In genomic region chr7:45638623-45639401, GRCm38 (mm10) we compare ENCODE assay signal across 8 mouse cellular contexts. TPM values are rescaled to one million over a fixed set of nuclear protein-coding genes. Genes with fewer than 3 reads are reported as not detected.
A peak's percentile ranks its signal among the peaks of the same experiment; 100 is the strongest.
DNase-seq lines count a peak whose midpoint lies in the region; ATAC-seq and TF ChIP-seq lines count a peak whose summit lies in the region.

No protein-coding gene starts in this region.

- H3K4me3 ChIP-seq in forebrain, embryonic 14.5 days (ENCODE audit: low read depth, low read length) = peak overlapping the region; percentile 19
- no peak overlapping the region; the same call in 1 of the 2 replicates for H3K4me3 ChIP-seq in heart, postnatal 0 days (ENCODE audit: low read depth, low read length)
- H3K4me3 ChIP-seq in liver, embryonic 11.5 days (ENCODE audit: low read depth, low read length) = 0 out of 2 replicates have a peak overlapping the region, but pooled peaks have one; percentile 12
- H3K4me3 ChIP-seq in neural tube, embryonic 13.5 days = peak overlapping the region; percentile 33

- DNase-seq in thymus, postnatal 0 days (ENCODE audit: low spot score) = peak; percentile 52
- DNase-seq in thymus, postnatal 14 days = no peak
- peak; percentile 100 for DNase-seq in forebrain, embryonic 14.5 days (ENCODE audit: low spot score)
- DNase-seq in heart, postnatal 0 days (ENCODE audit: low spot score) = peak; percentile 97
- peak; percentile 91 to 95 for DNase-seq in kidney, postnatal 36 days
- peak; percentile 71 for DNase-seq in liver, embryonic 11.5 days (ENCODE audit: low spot score)
- DNase-seq in urinary bladder, postnatal 14 days (ENCODE audit: low spot score) = peak; percentile 93

- H3K27ac ChIP-seq in forebrain, embryonic 14.5 days (ENCODE audit: low read depth, low read length) = no peak overlapping the region
- no peak overlapping the region for H3K27ac ChIP-seq in heart, postnatal 0 days (ENCODE audit: low read depth)
- no peak overlapping the region for H3K27ac ChIP-seq in liver, embryonic 11.5 days (ENCODE audit: low read depth, low read length)
- 0 out of 2 replicates have a peak overlapping the region, but pooled peaks have one; percentile 34 for H3K27ac ChIP-seq in neural tube, embryonic 13.5 days (replicated peaks)

- H3K27me3 ChIP-seq in forebrain, embryonic 14.5 days (replicated peaks; ENCODE audit: control insufficient read depth, insufficient read depth, low read length) = no peaks in the 10 kb centered on the region
- H3K27me3 ChIP-seq in heart, postnatal 0 days (ENCODE audit: control insufficient read depth, insufficient read depth, low read length) = no peaks in the 10 kb centered on the region
- H3K27me3 ChIP-seq in liver, embryonic 11.5 days (replicated peaks; ENCODE audit: control insufficient read depth, insufficient read depth, low read length) = no peaks in the 10 kb centered on the region; the same call in 1 of the 2 replicates
- H3K27me3 ChIP-seq in neural tube, embryonic 13.5 days = no peaks in the 10 kb centered on the region

- H3K9ac ChIP-seq in forebrain, embryonic 14.5 days (ENCODE audit: low read length) = peak overlapping the region; percentile 38; the same call in 1 of the 2 replicates
- no peak overlapping the region for H3K9ac ChIP-seq in heart, postnatal 0 days (replicated peaks; ENCODE audit: low read depth, low read length)
- H3K9ac ChIP-seq in liver, embryonic 11.5 days (ENCODE audit: low read depth, low read length) = no peak overlapping the region
- H3K9ac ChIP-seq in neural tube, embryonic 13.5 days = peak overlapping the region; percentile 60

- H3K36me3 ChIP-seq in forebrain, embryonic 14.5 days (ENCODE audit: control insufficient read depth, insufficient read depth, low read length) = no peaks in the 10 kb centered on the region; the same call in 1 of the 2 replicates
- H3K36me3 ChIP-seq in heart, postnatal 0 days (replicated peaks; ENCODE audit: control insufficient read depth, insufficient read depth, low read length) = peaks cover 18% of the 10 kb centered on the region
- H3K36me3 ChIP-seq in liver, embryonic 11.5 days (ENCODE audit: control insufficient read depth, insufficient read depth, low read length) = peaks cover 6% of the 10 kb centered on the region; the same call in 1 of the 2 replicates
- H3K36me3 ChIP-seq in neural tube, embryonic 13.5 days = peaks cover 9% of the 10 kb centered on the region

- TF ChIP-seq CTCF in heart, postnatal 0 days (IDR thresholded peaks at IDR 0.05; ENCODE audit: low read depth) = no peak

- no peaks in the 10 kb centered on the region for H3K9me3 ChIP-seq in forebrain, embryonic 14.5 days (replicated peaks; ENCODE audit: control insufficient read depth, low read length)
- H3K9me3 ChIP-seq in heart, postnatal 0 days (replicated peaks; ENCODE audit: control insufficient read depth, low read length) = no peaks in the 10 kb centered on the region
- H3K9me3 ChIP-seq in liver, embryonic 11.5 days (ENCODE audit: control insufficient read depth, low read length) = no peaks in the 10 kb centered on the region
- H3K9me3 ChIP-seq in neural tube, embryonic 13.5 days = no peaks in the 10 kb centered on the region

- ATAC-seq in forebrain, embryonic 14.5 days = peak; percentile 89
- peak; percentile 80 for ATAC-seq in heart, postnatal 0 days (ENCODE audit: insufficient read depth, low read depth)
- peak; percentile 71 for ATAC-seq in liver, embryonic 11.5 days (replicated peaks; ENCODE audit: low FRiP score)
- ATAC-seq in neural tube, embryonic 13.5 days (ENCODE audit: low read depth) = peak; percentile 82

- H3K4me1 ChIP-seq in forebrain, embryonic 14.5 days (ENCODE audit: control insufficient read depth, insufficient read depth, low read length) = peaks cover 11% of the 10 kb centered on the region
- peaks cover 40% of the 10 kb centered on the region for H3K4me1 ChIP-seq in heart, postnatal 0 days (ENCODE audit: control insufficient read depth, insufficient read depth)
- peaks cover 11% of the 10 kb centered on the region; the same call in 1 of the 2 replicates for H3K4me1 ChIP-seq in liver, embryonic 11.5 days (replicated peaks; ENCODE audit: control insufficient read depth, insufficient read depth, low read length)
- H3K4me1 ChIP-seq in neural tube, embryonic 13.5 days (replicated peaks) = peaks cover 32% of the 10 kb centered on the region

- no peak for TF ChIP-seq EP300 in heart, postnatal 0 days (IDR thresholded peaks at IDR 0.05; ENCODE audit: low read depth)

- H3K4me2 ChIP-seq in forebrain, embryonic 14.5 days (ENCODE audit: low read length) = peak overlapping the region; percentile 48
- peak overlapping the region; percentile 4; the same call in 1 of the 2 replicates for H3K4me2 ChIP-seq in heart, postnatal 0 days (ENCODE audit: low read depth, low read length)
- H3K4me2 ChIP-seq in liver, embryonic 11.5 days = peak overlapping the region; percentile 46
- H3K4me2 ChIP-seq in neural tube, embryonic 13.5 days = peak overlapping the region; percentile 59

- whole genome bisulfite sequencing in forebrain, embryonic 14.5 days = 18% methylated on average over 29 of the region's 29 CpGs
- WGBS in heart, postnatal 0 days = 38% methylated on average over 29 of the region's 29 CpGs
- 48% methylated on average over 29 of the region's 29 CpGs for WGBS in liver, embryonic 11.5 days
- WGBS in neural tube, embryonic 13.5 days = 21% methylated on average over 29 of the region's 29 CpGs

RNA-seq across cellular contexts. Expression of gene Mamstr, which starts 1.0 kb away (rescaled TPM):
- polyA plus RNA-seq in thymus, postnatal 0 days (2015; fragmentation: Nextera tagmentation; extraction: Ambion mirVana) = 1.6 and 1.9 TPM in 2 replicates
- 1.3 and 1.9 TPM in 2 replicates for polyA plus RNA-seq in forebrain, embryonic 14.5 days (2014; fragmentation: Nextera tagmentation; extraction: Ambion mirVana)
- 5.6 and 6.5 TPM in 2 replicates for total RNA-seq in heart, postnatal 0 days (2014; rRNA removed; ENCODE audit: low replicate concordance)
- 7.2 and 7.7 TPM in 2 replicates for polyA plus RNA-seq in heart, postnatal 0 days (2015; fragmentation: Nextera tagmentation; extraction: Ambion mirVana)
- polyA plus RNA-seq in liver, embryonic 11.5 days (2014; fragmentation: Nextera tagmentation; extraction: Ambion mirVana) = 0.69 and 0.73 TPM in 2 replicates
- polyA plus RNA-seq in neural tube, embryonic 13.5 days (2015; fragmentation: Nextera tagmentation; extraction: Ambion mirVana) = 3.1 and 3.4 TPM in 2 replicates

RNA-seq across cellular contexts. Expression of gene Rasip1, which starts 11.5 kb away (rescaled TPM):
- 2.9 and 4.4 TPM in 2 replicates for polyA plus RNA-seq in thymus, postnatal 0 days (2015; fragmentation: Nextera tagmentation; extraction: Ambion mirVana)
- 7.3 and 9.7 TPM in 2 replicates for polyA plus RNA-seq in forebrain, embryonic 14.5 days (2014; fragmentation: Nextera tagmentation; extraction: Ambion mirVana)
- 68.8 and 77.6 TPM in 2 replicates for total RNA-seq in heart, postnatal 0 days (2014; rRNA removed; ENCODE audit: low replicate concordance)
- 13.7 and 14.3 TPM in 2 replicates for polyA plus RNA-seq in heart, postnatal 0 days (2015; fragmentation: Nextera tagmentation; extraction: Ambion mirVana)
- polyA plus RNA-seq in liver, embryonic 11.5 days (2014; fragmentation: Nextera tagmentation; extraction: Ambion mirVana) = 8.0 and 9.3 TPM in 2 replicates
- 13.1 TPM in 2 replicates for polyA plus RNA-seq in neural tube, embryonic 13.5 days (2015; fragmentation: Nextera tagmentation; extraction: Ambion mirVana)

RNA-seq across cellular contexts. Expression of gene Izumo1, which starts 17.2 kb away (rescaled TPM):
- 0.08 and 0.16 TPM in 2 replicates for polyA plus RNA-seq in thymus, postnatal 0 days (2015; fragmentation: Nextera tagmentation; extraction: Ambion mirVana)
- polyA plus RNA-seq in forebrain, embryonic 14.5 days (2014; fragmentation: Nextera tagmentation; extraction: Ambion mirVana) = not detected in 2 replicates
- total RNA-seq in heart, postnatal 0 days (2014; rRNA removed; ENCODE audit: low replicate concordance) = 0.53 TPM in 1 of 2 replicates, not detected in the other
- polyA plus RNA-seq in heart, postnatal 0 days (2015; fragmentation: Nextera tagmentation; extraction: Ambion mirVana) = 0.11 and 0.23 TPM in 2 replicates
- polyA plus RNA-seq in liver, embryonic 11.5 days (2014; fragmentation: Nextera tagmentation; extraction: Ambion mirVana) = 0.21 and 0.22 TPM in 2 replicates
- 0.10 TPM in 1 of 2 replicates, not detected in the other for polyA plus RNA-seq in neural tube, embryonic 13.5 days (2015; fragmentation: Nextera tagmentation; extraction: Ambion mirVana)

RNA-seq across cellular contexts. Expression of gene Fut1, which starts 21.7 kb away (rescaled TPM):
- 1.4 and 3.2 TPM in 2 replicates for polyA plus RNA-seq in thymus, postnatal 0 days (2015; fragmentation: Nextera tagmentation; extraction: Ambion mirVana)
- polyA plus RNA-seq in forebrain, embryonic 14.5 days (2014; fragmentation: Nextera tagmentation; extraction: Ambion mirVana) = not detected in 2 replicates
- total RNA-seq in heart, postnatal 0 days (2014; rRNA removed; ENCODE audit: low replicate concordance) = not detected in 2 replicates
- polyA plus RNA-seq in heart, postnatal 0 days (2015; fragmentation: Nextera tagmentation; extraction: Ambion mirVana) = not detected in 2 replicates
- not detected in 2 replicates for polyA plus RNA-seq in liver, embryonic 11.5 days (2014; fragmentation: Nextera tagmentation; extraction: Ambion mirVana)
- polyA plus RNA-seq in neural tube, embryonic 13.5 days (2015; fragmentation: Nextera tagmentation; extraction: Ambion mirVana) = not detected in 2 replicates

RNA-seq across cellular contexts. Expression of gene Fgf21, which starts 23.5 kb away (rescaled TPM):
- polyA plus RNA-seq in thymus, postnatal 0 days (2015; fragmentation: Nextera tagmentation; extraction: Ambion mirVana) = 17.5 and 20.5 TPM in 2 replicates
- polyA plus RNA-seq in forebrain, embryonic 14.5 days (2014; fragmentation: Nextera tagmentation; extraction: Ambion mirVana) = not detected in 2 replicates
- not detected in 2 replicates for total RNA-seq in heart, postnatal 0 days (2014; rRNA removed; ENCODE audit: low replicate concordance)
- polyA plus RNA-seq in heart, postnatal 0 days (2015; fragmentation: Nextera tagmentation; extraction: Ambion mirVana) = 0.12 TPM in 1 of 2 replicates, not detected in the other
- polyA plus RNA-seq in liver, embryonic 11.5 days (2014; fragmentation: Nextera tagmentation; extraction: Ambion mirVana) = 0.23 TPM in 1 of 2 replicates, not detected in the other
- polyA plus RNA-seq in neural tube, embryonic 13.5 days (2015; fragmentation: Nextera tagmentation; extraction: Ambion mirVana) = not detected in 2 replicates

Comparison
In these comparisons a context has a peak if more than half of its experiments do, and no peak if none do; other contexts are left out.
1. H3K4me2 ChIP-seq: peak in every context shown above with its lines; median percentile 59 in neural tube, embryonic 13.5 days; 48 in forebrain, embryonic 14.5 days; 46 in liver, embryonic 11.5 days; 4 in heart, postnatal 0 days.
2. H3K9ac ChIP-seq: peak in forebrain, embryonic 14.5 days (single experiment) and neural tube, embryonic 13.5 days (single experiment); none in heart, postnatal 0 days (single experiment) and liver, embryonic 11.5 days (single experiment).
3. Peak in every context shown above with its lines, with median percentiles within 50 percentile points of each other: ATAC-seq.